Mouse (Mus musculus) midbrain, postnatal 0 days (tissue): ENCODE data around the gene AC124502.3. TPM values are rescaled to one million over a fixed set of nuclear protein-coding genes. Genes with fewer than 3 reads are reported as not detected.

ENCODE experiments used
- ATAC-seq: fragments of 200-750 bp; cut with Nextera tagmentation; 2 replicates; pipeline ENCODE4 v1.8.0; 2017; ENCODE audit warnings: moderate number of reproducible peaks, mild to moderate bottlenecking, moderate TSS enrichment, moderate library complexity; ENCODE audit not compliant: low FRiP score
- DNase-seq: peaks from one replicate; pipeline ENCODE4 v3.0.0-alpha.2; 2015; ENCODE audit warnings: low spot score
- H3K27ac ChIP-seq: fragments of 300-500 bp; sonication (generic); 2 replicates; pipeline ENCODE4 v1.5.1; 2014; ENCODE audit warnings: low read depth, mild to moderate bottlenecking, low read length, mixed read lengths
- H3K27me3 ChIP-seq: fragments of 300-500 bp; sonication (generic); 2 replicates; pipeline ENCODE4 v1.6.1; 2014; ENCODE audit warnings: low read length, control low read depth, mixed read lengths; ENCODE audit not compliant: insufficient read depth
- H3K36me3 ChIP-seq: fragments of 300-500 bp; sonication (generic); 2 replicates; pipeline ENCODE4 v1.6.1; 2014; ENCODE audit warnings: low read length, control low read depth, mixed read lengths; ENCODE audit not compliant: insufficient read depth
- H3K4me1 ChIP-seq: fragments of 300-500 bp; sonication (generic); 2 replicates; pipeline ENCODE4 v1.6.1; 2014; ENCODE audit warnings: mild to moderate bottlenecking, control low read depth, antibody characterized with exemption, low read length, mixed read lengths; ENCODE audit not compliant: insufficient read depth
- H3K4me2 ChIP-seq: fragments of 300-500 bp; sonication (generic); 2 replicates; pipeline ENCODE4 v1.6.1; 2014; ENCODE audit warnings: low read depth, mild to moderate bottlenecking, low read length, mixed read lengths; ENCODE audit not compliant: poor library complexity, severe bottlenecking
- H3K4me3 ChIP-seq: fragments of 300-500 bp; sonication (generic); 2 replicates; pipeline ENCODE4 v1.5.1; 2014; ENCODE audit warnings: low read depth, mild to moderate bottlenecking, low read length, moderate library complexity
- H3K9ac ChIP-seq: fragments of 300-500 bp; sonication (generic); replicated peaks from 2 replicates; pipeline ENCODE4 v1.6.1; 2014; ENCODE audit warnings: mild to moderate bottlenecking, low read length, moderate library complexity, mixed read lengths; ENCODE audit not compliant: poor library complexity, severe bottlenecking
- H3K9me3 ChIP-seq: fragments of 300-500 bp; sonication (generic); 2 replicates; pipeline ENCODE4 v1.6.1; 2016; ENCODE audit warnings: low read length, control low read depth
- CTCF ChIP-seq: IDR thresholded peaks from 2 replicates; pipeline ENCODE4 v1.5.1; 2016; ENCODE audit warnings: antibody characterized with exemption, mild to moderate bottlenecking
- WGBS: fragments of 180-500 bp; shearing (Covaris S2); extraction: QIAGEN DNeasy Blood & Tissue Kit; methylation state at CpG from one replicate; pipeline ENCODE4 v1.1.7; 2014; 5-methylcytosine and 5-hydroxymethylcytosine counted together
- polyA plus RNA-seq: library from polyadenylated mRNA; unstranded; fragments of >200 nt; fragmentation: Nextera tagmentation; extraction: Ambion mirVana; gene quantifications from 2 replicates; pipeline ENCODE4 v1.2.1, GENCODE M21; 2015
- total RNA-seq: library from RNA; depleted of rRNA; stranded (reverse); fragments of >200 nt; gene quantifications from 2 replicates; pipeline ENCODE4 v1.2.3, GENCODE M21; 2014; rRNA removed

AC124502.3 gene
- total and polyA plus RNA-seq, 2 experiments from 2014 or later, result 3.7 to 12.5 TPM

DNA sequence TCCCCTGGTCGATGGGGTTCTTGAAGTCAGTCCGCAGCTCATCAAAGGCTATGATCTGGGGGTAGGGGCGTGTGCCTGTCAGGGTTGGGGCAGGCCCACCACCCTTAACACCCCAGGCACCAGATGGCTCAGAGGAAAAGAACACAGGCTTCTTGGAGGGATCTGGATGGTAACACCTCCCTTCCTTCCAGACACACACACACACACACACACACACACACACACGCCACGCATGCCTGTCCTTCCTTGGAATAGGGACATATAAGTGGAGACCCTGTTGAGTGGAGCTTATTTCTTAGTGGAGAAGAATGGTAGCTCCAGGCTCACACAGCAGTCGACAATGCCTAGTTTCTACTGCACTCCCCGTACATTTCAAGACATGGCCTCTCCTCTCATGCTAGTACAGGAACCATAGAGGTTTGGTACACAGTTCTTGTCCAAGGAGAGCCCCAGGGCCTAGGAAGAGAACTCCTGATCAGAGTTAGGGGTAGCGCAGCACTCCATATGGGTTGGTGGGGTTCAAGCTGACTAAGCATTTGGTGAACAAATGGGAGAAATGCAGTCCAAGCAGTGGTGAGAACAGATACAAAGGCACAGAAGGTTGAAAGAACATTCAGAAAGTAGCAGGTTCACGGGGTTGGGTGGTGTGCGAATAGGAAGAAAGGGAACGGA lies 56.2 kb downstream of the AC124502.3 start:
- H3K4me2 ChIP-seq, result peak overlapping the region; percentile 72
- no peak for DNase-seq
- H3K27ac ChIP-seq, result peak overlapping the region; percentile 97
- no peak for TF ChIP-seq CTCF
- no peaks in the 10 kb centered on the region for H3K9me3 ChIP-seq
- 20% methylated on average over 11 of the region's 11 CpGs for WGBS
- peak overlapping the region; percentile 98 for H3K9ac ChIP-seq
- H3K27me3 ChIP-seq, result no peaks in the 10 kb centered on the region
- H3K4me3 ChIP-seq, result peak overlapping the region; percentile 88
- H3K36me3 ChIP-seq, result peaks cover 38% of the 10 kb centered on the region
- ATAC-seq, result no peak
- H3K4me1 ChIP-seq, result peaks cover 34% of the 10 kb centered on the region

DNA sequence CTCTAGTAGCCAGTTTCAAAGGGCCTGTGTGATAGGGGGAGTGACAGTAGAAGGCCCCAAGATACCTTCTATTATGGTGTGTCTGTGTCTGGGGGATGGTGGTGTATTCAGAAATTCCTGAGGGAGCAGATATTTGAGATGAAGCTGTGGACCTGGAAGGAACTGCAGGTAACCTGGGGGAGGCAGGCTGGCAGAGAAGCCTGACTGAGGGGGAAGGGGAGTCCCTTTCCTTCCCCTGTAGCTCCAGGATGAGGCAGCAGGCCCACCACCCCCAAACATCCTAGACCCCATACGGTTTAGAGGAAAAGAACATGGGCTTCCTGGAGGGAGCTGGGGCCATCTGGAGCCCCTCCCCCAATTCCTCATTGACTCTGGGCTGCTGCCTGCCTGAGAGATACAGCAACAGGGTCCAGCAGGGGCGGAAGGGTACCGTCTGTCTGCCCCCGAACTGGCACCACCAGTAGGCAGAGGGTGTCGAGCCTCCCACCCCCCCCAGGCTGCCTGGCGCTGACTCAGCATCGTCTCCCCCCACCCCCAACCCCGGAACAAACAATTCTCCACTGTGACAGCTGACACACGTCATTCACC lies 57.3 kb downstream of the AC124502.3 start:
- Histone ChIP-seq H3K36me3 (peaks cover 45% of the 10 kb centered on the region), H3K9me3 (no peaks in the 10 kb centered on the region), H3K27ac (peak overlapping the region; percentile 97), H3K4me3 (peak overlapping the region; percentile 88), H3K27me3 (no peaks in the 10 kb centered on the region), H3K4me2 (peak overlapping the region; percentile 72), H3K4me1 (peaks cover 34% of the 10 kb centered on the region), H3K9ac (peak overlapping the region; percentile 98)
- DNase-seq (no peak), ATAC-seq (no peak)
- no peak for TF ChIP-seq CTCF
- 5% methylated on average over 9 of the region's 9 CpGs for WGBS

DNA sequence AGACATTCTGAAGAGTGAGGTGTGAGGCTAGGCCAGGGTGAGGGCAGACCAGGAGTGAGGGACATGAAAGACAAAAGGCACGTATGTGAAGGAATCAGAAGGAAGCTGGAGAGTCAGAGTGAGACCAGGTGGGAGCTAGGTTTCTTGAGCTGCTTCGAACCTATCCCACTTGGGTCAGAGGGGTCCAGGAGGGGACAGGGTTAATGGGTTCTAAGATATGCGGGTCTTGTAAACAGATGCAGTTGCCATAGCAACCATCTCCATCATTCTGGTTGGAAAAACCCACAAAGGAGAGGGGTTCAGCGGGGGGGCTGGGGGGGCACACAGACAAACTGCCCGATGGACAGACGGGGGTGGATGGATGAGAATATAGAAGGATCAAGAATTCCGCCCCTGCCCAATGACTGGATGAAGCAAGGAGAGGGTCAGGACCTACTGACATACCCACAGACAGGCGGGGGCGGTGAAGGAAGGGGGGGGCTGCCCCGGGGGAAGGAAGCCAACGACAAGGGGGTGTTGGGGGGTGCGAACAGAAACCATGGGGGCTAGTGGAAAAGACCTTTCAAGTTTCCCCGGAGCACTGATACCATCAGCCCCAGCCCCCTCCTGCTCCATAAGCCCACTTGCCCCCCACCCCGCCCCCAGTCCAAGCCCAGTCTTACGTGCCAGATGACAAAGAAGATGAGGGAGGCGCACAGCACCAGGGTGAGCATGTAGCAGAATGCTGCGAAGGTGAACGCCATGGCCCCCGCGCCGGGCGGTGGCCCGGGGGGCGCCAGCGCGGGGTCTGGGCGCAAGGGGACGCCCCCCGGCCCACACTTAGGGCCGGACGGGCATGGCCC lies 59.1 kb downstream of the AC124502.3 start:
- ATAC-seq (peak; percentile 45), DNase-seq (peak; percentile 57)
- Histone ChIP-seq H3K27ac (peak overlapping the region; percentile 97), H3K36me3 (peaks cover 43% of the 10 kb centered on the region), H3K4me1 (peaks cover 34% of the 10 kb centered on the region), H3K9ac (peak overlapping the region; percentile 98), H3K27me3 (no peaks in the 10 kb centered on the region), H3K9me3 (no peaks in the 10 kb centered on the region), H3K4me3 (peak overlapping the region; percentile 88), H3K4me2 (peak overlapping the region; percentile 72)
- 2% methylated on average over 24 of the region's 31 CpGs for WGBS
- TF ChIP-seq CTCF, result no peak

DNA sequence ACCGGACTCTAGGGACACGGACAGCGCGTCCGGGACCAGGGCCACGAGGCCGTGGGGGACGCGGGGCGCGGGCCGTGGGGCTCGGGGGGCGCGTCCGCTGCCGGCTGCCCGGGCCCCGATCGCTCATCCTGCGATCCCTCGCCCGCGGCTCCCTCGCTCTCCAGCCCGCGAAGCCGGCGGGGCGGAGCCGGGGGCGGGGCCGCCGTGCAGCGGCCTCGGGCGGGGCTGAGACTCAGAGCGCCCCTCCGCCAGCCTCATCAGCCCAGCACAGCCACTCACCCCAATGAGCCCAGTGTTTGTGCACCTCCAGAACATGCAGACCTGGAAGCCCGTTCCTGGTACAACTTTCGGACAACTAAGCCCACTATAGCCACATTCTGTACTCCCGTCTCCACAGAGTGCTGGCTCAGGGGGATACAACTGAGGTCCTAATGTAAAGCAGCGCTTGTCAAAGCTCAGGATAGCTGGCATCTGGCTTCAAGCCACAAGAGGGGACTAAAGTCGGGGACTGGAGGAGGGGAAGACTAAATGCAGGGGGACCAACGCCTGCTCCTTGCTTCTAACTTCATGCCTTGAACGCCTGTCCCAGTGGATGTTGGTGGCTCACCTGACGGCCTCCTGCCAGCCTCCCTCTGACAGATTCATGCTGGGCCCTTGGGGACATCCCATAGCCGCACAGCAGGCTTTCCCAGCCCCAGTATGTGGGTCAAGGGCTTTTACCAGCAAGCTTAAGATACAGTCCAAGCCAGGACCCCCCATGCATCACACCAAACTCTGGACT lies 59.9 kb downstream of the AC124502.3 start, which contains the start of gene Cnih2:
Gene Cnih2, minus strand, starts transcription at position 159 of the 781 bp plus-strand sequence.
- WGBS, result 3% methylated on average over 35 of the region's 48 CpGs
- H3K9me3 ChIP-seq, result no peaks in the 10 kb centered on the region
- H3K4me2 ChIP-seq, result peak within 1 kb of the TSS; percentile 72
- peak within 1 kb of the TSS; percentile 97 for H3K27ac ChIP-seq
- H3K4me3 ChIP-seq, result peak within 1 kb of the TSS; percentile 88
- TF ChIP-seq CTCF, result 0 out of 2 replicates have a peak, but pooled peaks have one; percentile 7
- H3K27me3 ChIP-seq, result no peaks in the 10 kb centered on the region
- ATAC-seq (peak; percentile 39), DNase-seq (peak; percentile 75)
- peaks cover 34% of the 10 kb centered on the region for H3K4me1 ChIP-seq
- peaks cover 43% of the 10 kb centered on the region for H3K36me3 ChIP-seq
- peak within 1 kb of the TSS; percentile 98 for H3K9ac ChIP-seq

Other genes starting within 250 kb of the AC124502.3 start
- gene Rbm4, start 245.0 kb upstream of the AC124502.3 start, total RNA-seq, result 90.5 and 97.4 TPM in 2 replicates
- gene Rbm4, start 245.0 kb upstream of the AC124502.3 start, polyA plus RNA-seq, result 39.0 and 40.0 TPM in 2 replicates
- gene Gm21992, start 227.3 kb upstream of the AC124502.3 start, total RNA-seq, result 8.1 and 22.3 TPM in 2 replicates
- 12.6 and 17.9 TPM in 2 replicates for gene Gm21992, start 227.3 kb upstream of the AC124502.3 start, polyA plus RNA-seq
- gene Rbm14, start 227.3 kb upstream of the AC124502.3 start, total RNA-seq, result 41.5 and 43.8 TPM in 2 replicates
- 37.9 and 38.4 TPM in 2 replicates for gene Rbm14, start 227.3 kb upstream of the AC124502.3 start, polyA plus RNA-seq
- 19.9 and 20.0 TPM in 2 replicates for gene Ccs, start 199.6 kb upstream of the AC124502.3 start, total RNA-seq
- 40.1 and 42.6 TPM in 2 replicates for gene Ccs, start 199.6 kb upstream of the AC124502.3 start, polyA plus RNA-seq
- 0.38 and 1.0 TPM in 2 replicates for gene Ccdc87, start 199.5 kb upstream of the AC124502.3 start, total RNA-seq
- gene Ccdc87, start 199.5 kb upstream of the AC124502.3 start, polyA plus RNA-seq, result 1.1 and 1.2 TPM in 2 replicates
- 117 and 125 TPM in 2 replicates for gene Ctsf, start 183.8 kb upstream of the AC124502.3 start, total RNA-seq
- 82.5 and 91.1 TPM in 2 replicates for gene Ctsf, start 183.8 kb upstream of the AC124502.3 start, polyA plus RNA-seq
- gene Actn3, start 161.0 kb upstream of the AC124502.3 start, total RNA-seq, result 4.5 and 5.3 TPM in 2 replicates
- 3.8 and 4.4 TPM in 2 replicates for gene Actn3, start 161.0 kb upstream of the AC124502.3 start, polyA plus RNA-seq
- gene Zdhhc24, start 160.2 kb upstream of the AC124502.3 start, total RNA-seq, result 24.0 and 29.8 TPM in 2 replicates
- 17.2 and 18.1 TPM in 2 replicates for gene Zdhhc24, start 160.2 kb upstream of the AC124502.3 start, polyA plus RNA-seq
- 31.8 and 40.6 TPM in 2 replicates for gene Bbs1, start 132.3 kb upstream of the AC124502.3 start, total RNA-seq
- 9.0 and 10.2 TPM in 2 replicates for gene Bbs1, start 132.3 kb upstream of the AC124502.3 start, polyA plus RNA-seq
- 84.6 and 94.7 TPM in 2 replicates for gene Dpp3, start 110.6 kb upstream of the AC124502.3 start, total RNA-seq
- gene Dpp3, start 110.6 kb upstream of the AC124502.3 start, polyA plus RNA-seq, result 87.7 and 96.3 TPM in 2 replicates
- 10.9 and 24.4 TPM in 2 replicates for gene Peli3, start 95.8 kb upstream of the AC124502.3 start, total RNA-seq
- 8.4 and 8.6 TPM in 2 replicates for gene Peli3, start 95.8 kb upstream of the AC124502.3 start, polyA plus RNA-seq
- 88.2 and 93.1 TPM in 2 replicates for gene Mrpl11, start 76.7 kb upstream of the AC124502.3 start, total RNA-seq
- 141 and 145 TPM in 2 replicates for gene Mrpl11, start 76.7 kb upstream of the AC124502.3 start, polyA plus RNA-seq
- 3.4 and 5.9 TPM in 2 replicates for gene Npas4, start 48.6 kb upstream of the AC124502.3 start, total RNA-seq
- 0.36 and 0.43 TPM in 2 replicates for gene Npas4, start 48.6 kb upstream of the AC124502.3 start, polyA plus RNA-seq
- 21.4 and 30.2 TPM in 2 replicates for gene Slc29a2, start 15.0 kb upstream of the AC124502.3 start, total RNA-seq
- 19.1 and 21.1 TPM in 2 replicates for gene Slc29a2, start 15.0 kb upstream of the AC124502.3 start, polyA plus RNA-seq
- gene B4gat1, start 65 bp upstream of the AC124502.3 start, total RNA-seq, result 136 and 143 TPM in 2 replicates
- 172 and 177 TPM in 2 replicates for gene B4gat1, start 65 bp upstream of the AC124502.3 start, polyA plus RNA-seq
- gene Brms1, start 2.5 kb downstream of the AC124502.3 start, total RNA-seq, result 2.1 TPM in 1 of 2 replicates, not detected in the other
- gene Brms1, start 2.5 kb downstream of the AC124502.3 start, polyA plus RNA-seq, result 14.3 and 15.3 TPM in 2 replicates
- 4.0 and 4.3 TPM in 2 replicates for gene Rin1, start 11.6 kb downstream of the AC124502.3 start, total RNA-seq
- gene Rin1, start 11.6 kb downstream of the AC124502.3 start, polyA plus RNA-seq, result 0.76 and 0.96 TPM in 2 replicates
- 22.0 and 23.3 TPM in 2 replicates for gene Cd248, start 29.2 kb downstream of the AC124502.3 start, total RNA-seq
- 15.7 and 18.3 TPM in 2 replicates for gene Cd248, start 29.2 kb downstream of the AC124502.3 start, polyA plus RNA-seq
- gene Tmem151a, start 46.6 kb downstream of the AC124502.3 start, total RNA-seq, result 54.0 and 64.0 TPM in 2 replicates
- 64.2 and 72.0 TPM in 2 replicates for gene Tmem151a, start 46.6 kb downstream of the AC124502.3 start, polyA plus RNA-seq
- 40.4 and 53.9 TPM in 2 replicates for gene Yif1a, start 49.6 kb downstream of the AC124502.3 start, total RNA-seq
- 38.8 and 49.9 TPM in 2 replicates for gene Yif1a, start 49.6 kb downstream of the AC124502.3 start, polyA plus RNA-seq
- gene Cnih2, start 59.6 kb downstream of the AC124502.3 start, total RNA-seq, result 677 and 753 TPM in 2 replicates
- gene Cnih2, start 59.6 kb downstream of the AC124502.3 start, polyA plus RNA-seq, result 547 and 553 TPM in 2 replicates
- 192 and 242 TPM in 2 replicates for gene Rab1b, start 68.2 kb downstream of the AC124502.3 start, total RNA-seq
- 204 and 227 TPM in 2 replicates for gene Rab1b, start 68.2 kb downstream of the AC124502.3 start, polyA plus RNA-seq
- 187 and 201 TPM in 2 replicates for gene Klc2, start 79.7 kb downstream of the AC124502.3 start, total RNA-seq
- gene Klc2, start 79.7 kb downstream of the AC124502.3 start, polyA plus RNA-seq, result 65.7 and 67.9 TPM in 2 replicates
- 86.4 and 124 TPM in 2 replicates for gene Pacs1, start 234.2 kb downstream of the AC124502.3 start, total RNA-seq
- 47.9 and 49.9 TPM in 2 replicates for gene Pacs1, start 234.2 kb downstream of the AC124502.3 start, polyA plus RNA-seq